Mouse (Mus musculus) ovary, postnatal 36 days (tissue): ENCODE measurements around the gene Ccn2.

Experiments
- DNase-seq: peaks from one replicate; pipeline ENCODE4 v3.0.0; 2022; ENCODE audit warnings: low spot score, mixed read lengths

The Ccn2 gene

DNA sequence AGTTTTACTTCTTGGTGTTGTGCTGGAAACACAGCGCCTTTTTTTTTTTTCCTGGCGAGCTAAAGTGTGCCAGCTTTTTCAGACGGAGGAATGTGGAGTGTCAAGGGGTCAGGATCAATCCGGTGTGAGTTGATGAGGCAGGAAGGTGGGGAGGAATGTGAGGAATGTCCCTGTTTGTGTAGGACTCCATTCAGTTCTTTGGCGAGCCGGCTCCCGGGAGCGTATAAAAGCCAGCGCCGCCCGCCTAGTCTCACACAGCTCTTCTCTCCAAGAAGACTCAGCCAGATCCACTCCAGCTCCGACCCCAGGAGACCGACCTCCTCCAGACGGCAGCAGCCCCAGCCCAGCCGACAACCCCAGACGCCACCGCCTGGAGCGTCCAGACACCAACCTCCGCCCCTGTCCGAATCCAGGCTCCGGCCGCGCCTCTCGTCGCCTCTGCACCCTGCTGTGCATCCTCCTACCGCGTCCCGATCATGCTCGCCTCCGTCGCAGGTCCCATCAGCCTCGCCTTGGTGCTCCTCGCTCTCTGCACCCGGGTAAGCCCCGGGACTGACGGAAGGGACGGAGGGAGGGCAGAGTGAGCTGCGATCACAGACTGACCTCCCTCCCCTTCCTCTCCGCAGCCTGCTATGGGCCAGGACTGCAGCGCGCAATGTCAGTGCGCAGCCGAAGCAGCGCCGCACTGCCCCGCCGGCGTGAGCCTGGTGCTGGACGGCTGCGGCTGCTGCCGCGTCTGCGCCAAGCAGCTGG is at the start of gene Ccn2:
Ccn2 (plus strand) TSS at position 193 of the 753 bp plus-strand sequence.
- DNase-seq: peak; percentile 79

DNA sequence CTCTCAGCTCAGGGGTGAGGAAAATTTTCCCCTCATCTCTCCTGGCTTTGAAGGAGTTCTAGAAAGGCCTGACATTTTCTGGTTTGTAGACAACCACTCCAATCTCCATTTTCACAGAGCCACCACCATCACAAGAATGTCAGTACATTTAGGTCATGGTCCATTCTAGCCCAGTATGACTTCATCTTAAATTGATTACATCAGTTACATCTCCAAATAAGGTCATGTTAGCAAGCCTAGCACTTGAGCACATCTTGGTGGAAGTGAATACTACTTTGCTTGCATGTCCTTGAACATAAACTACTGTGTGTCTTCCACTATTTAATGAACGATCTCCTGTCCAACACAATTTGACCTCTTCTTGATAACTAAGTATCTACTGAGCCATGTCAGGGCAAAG is 42.4 kb upstream of the Ccn2 start:
- no peak for DNase-seq

DNA sequence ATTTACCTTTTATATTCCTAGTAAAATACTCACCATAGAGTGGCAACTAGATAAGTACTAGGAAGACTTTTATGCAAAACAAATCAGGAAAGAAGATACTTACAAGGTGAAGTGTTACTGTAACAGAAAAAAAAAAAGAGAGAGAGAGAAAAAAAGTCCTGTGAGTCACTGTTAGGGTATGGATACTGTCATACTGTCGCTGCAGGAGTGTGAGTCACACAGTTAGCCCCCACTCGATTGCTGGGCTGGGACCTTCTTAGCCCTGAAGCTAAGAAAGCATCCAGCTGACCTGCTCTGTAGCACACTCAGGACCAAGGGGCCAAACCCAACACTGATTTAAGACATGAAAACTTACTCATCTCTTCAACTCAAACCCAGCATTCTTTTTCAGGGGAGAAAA is 41.2 kb upstream of the Ccn2 start:
- no peak for DNase-seq

DNA sequence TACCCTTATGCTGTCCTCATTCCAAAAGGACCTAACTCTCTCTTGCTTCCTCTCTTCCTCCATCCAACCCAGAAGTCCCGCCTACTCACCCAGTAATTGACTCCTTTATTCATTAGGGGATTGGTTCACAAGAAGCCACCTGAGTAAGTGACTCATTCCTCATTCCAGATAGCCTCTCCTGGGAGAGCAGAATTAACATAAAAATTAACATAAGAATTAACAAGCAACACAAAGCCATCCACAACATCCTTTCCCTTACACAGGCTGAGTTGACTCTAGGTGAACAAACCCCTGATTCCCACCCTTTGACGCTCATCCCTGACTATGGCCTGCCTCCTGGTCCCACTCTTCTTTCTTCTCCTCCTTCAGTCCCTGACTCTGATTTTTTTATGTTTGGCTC is 36.9 kb upstream of the Ccn2 start:
- no peak for DNase-seq

DNA sequence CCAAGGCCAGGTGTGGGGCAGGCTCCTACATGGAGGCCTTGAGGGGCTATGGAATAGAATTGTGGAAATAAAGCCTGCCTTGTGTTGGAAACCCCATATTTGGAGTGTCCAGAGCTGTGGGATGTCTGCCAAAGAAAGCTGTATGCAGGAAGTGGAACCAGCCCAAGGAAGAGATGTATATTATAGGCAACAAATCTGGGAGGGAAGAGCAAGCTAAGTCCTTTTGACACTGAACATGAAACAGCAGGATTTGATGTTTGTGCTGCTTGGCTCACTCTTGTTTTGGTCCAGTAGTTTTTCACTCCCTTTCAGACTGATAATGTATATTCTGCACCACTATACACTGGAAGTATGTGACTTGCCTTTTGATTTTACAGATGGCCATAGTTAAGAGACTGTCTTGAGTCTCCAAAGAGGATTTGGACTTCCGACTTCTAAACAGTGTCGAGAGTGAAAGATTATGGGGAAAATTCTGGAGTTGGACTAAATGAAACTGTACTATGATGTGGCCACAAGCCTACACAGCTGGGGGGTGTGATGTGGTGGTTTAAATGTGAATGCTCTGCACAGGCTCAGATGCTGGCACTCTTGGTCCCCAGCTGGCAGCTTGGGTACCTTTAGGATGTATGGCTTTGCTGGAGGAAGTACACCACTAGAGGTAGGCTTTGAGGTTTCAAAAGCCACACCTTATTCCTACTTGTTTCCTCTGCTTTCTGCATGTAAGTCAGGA is 25.4 kb upstream of the Ccn2 start:
- DNase-seq: no peak

DNA sequence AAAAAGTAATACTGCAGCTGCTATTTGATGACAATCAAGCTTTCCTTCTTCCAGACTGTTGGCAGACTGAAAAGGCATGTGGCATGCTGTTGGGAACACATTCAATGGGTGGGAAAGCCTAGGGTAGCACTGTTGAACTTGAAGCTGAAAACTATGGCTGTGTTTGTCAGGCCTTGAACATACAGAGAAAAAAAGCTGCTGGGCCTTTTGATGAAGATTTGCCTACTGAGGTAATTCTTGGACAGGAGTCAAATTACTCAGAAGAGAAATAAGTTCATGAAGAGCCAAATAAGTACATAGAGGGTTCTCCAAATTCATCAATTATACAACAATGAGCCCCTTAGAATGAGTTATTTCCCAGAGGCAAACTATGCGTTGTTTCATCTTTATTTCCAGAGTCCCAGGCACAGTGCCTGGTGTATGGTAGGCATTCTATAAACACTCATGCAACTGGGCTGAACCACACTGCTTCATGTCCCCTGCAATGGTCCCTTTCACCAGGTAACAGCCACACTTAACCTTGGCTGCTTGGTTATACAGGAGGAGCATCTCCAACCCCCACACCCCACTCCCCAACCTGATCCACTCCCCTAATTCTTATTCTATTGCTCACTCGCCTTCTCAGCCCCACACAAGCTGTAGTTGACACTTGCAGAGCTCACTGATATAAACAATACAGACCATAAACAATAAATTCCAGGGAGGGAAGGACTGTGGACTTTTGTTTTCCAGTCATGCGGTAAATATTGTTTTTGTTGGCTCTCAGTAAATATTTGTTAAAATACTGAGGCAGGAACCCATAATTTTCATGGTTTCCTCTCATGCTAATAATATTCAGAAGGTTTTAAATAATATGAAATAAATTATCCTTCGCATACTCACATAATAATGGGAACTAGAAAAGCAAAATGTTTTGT is 22.9 kb upstream of the Ccn2 start:
- DNase-seq: no peak

DNA sequence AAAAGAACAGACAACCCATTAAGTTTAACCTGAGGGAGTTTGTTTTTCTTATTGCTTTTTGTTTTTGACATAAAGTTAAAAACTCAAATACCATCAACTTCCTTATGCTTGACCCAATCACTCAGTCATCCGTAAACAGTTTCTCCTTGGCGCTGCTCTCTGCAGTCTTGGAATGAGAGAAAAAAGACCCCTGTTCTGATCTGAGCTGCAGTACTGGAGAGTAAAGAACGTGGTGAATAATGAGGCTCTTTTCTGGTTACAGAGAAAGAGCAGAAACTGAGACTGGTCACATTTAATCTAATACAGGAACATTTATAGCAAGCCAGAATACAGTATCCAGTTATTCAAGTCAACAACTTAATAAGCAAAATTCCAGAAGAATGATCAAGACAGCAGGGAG is 21.8 kb upstream of the Ccn2 start:
- no peak for DNase-seq

DNA sequence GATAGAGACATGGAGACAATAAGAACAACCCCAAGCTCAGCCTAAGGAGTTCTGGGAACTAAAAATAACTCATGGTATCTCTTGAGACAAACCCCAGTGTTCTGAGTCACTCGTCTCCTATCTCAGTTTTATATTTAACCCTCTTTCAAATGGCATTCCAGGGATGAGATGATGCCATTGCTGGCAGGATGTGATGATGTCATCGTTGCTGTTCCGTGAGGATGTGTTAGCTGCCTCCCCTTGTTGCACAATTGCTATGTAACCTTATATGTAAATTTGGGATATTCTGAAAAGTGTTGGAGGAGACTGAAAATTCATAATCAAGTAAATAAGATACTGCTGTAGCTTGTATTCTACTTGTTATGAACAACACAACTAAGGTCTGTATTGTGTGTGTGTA is 14.2 kb upstream of the Ccn2 start:
- no peak for DNase-seq

DNA sequence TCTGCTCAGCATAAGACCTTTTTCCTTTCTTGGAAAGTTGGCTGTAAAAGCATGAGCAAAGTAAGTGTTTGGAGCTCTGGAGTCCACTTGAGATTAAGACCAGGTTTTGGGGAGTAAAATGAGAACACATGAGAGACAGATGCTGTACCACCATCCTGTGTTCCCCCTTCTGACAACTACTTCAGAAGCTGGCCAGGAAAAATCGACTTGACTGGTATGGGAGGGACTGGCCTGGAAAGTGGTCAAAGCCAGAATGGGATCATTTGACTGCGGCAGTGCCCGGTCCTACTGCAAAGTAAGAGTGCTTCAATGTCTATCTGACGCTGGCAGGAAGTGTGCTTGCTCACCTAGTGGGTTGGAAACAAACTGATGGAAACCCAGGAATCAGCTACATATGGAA is 6.4 kb upstream of the Ccn2 start:
- no peak for DNase-seq

DNA sequence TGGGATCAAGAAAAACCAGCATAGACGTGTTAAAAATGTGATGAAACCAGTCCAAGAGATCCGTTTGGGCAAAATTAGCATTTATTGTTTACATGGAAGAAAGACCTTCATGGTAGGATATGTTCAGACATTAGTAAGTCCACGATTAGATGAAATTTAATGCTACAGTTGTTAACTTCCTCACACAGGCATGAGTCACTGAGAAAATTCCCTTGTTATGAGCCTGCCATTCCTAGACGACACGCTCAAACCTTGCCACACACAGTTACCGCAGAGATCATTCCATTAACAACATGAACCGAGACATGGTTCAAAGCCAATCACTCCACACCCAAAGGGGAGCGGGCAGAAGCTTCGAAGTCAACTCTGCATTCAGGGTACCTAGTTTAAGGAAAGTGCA is 6.0 kb upstream of the Ccn2 start:
- DNase-seq: no peak

DNA sequence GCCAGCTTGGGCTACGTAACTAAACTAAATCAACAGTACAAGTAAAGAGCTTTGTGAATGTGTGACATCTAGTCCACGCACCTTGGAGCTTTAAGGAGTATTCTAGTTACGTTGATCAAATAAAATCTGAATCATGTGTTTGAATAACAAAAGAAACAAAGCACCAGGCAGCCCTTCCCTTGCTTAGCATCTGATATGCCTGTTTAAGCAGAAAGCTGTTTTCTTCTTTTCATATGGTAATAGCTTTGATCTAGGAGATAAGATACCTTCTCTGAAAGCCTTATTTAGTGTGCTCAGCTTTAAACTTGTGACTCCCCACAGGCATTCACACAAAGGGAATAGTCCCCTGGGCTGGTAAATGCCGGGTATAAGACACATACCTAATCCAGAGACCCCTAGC is 4.7 kb upstream of the Ccn2 start:
- DNase-seq: no peak

DNA sequence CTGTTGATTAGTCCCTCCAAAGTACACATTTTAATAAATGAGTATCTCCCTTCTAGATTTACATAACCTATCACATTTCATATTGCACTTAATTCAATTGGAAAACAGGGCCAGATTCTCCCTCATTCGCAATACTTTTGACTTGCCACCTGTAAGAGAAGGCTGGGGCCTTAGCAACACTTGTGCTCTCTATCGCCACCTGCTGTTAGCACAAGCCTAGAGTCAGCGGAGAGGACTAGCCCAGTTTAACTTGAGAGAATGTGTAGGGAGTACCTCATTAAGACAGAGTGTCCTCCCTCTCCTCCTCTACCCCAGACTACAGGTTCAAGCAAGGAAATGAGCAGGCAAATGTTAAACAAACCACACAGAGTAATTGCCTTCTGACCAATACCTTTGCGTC is 4.1 kb upstream of the Ccn2 start:
- peak; percentile 77 for DNase-seq

DNA sequence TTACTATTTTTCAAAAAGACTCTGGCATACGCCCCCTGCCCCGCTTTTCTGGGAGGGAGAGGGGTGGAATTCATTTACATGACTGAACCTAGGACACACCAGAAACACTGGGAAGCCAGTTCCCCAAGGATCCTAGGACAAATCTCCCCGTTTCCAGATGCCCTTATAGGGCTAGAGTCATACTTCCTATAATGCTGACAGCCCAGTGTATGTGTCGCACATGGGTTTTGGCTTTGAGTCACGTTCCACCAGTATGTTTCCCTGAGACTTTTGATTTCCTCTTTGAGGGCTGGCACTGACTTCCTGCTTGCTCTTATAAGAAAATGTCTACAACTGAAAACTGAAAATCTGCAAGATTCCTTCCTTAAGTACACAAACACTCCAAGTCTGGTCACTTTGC is 3.5 kb upstream of the Ccn2 start:
- no peak for DNase-seq

DNA sequence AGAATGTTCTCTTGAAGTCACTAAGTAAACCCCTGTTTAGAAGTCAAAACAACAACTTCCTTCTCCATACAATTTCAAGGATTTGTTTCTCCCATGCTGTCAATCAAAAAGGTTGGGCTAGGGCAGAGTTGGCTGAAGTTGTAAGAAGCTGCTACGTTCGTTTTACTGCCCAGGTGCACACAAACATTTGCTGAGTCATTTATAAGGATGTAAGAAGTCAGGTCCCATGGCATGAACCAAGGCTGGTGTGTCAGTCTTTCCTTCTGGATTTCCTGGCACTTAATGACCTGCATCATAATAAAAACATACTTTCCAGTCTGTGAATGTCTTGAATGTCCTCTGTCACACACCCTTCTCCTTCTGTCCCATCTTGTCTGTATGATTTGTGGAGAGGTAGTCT is 2.9 kb upstream of the Ccn2 start:
- DNase-seq: no peak

DNA sequence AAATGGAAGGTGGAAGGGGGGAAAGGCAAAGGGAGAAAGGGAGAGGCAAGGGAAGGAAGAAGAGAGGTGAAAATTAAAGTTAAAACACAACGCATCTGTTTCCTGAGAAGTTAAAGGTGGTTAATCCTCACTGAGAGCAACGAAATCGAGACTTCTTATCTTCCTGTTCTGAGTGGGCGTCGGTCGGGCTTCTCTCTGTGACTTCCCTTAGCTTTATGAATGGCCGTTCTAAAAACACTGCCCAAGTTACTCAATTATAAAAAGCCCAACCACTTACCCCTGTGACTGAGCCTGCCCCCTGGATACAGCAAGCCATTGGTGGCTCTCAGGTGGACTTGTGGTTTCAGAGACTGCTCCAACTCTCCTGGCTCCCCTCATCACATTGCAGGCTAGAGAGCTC is 2.3 kb upstream of the Ccn2 start:
- DNase-seq: no peak

DNA sequence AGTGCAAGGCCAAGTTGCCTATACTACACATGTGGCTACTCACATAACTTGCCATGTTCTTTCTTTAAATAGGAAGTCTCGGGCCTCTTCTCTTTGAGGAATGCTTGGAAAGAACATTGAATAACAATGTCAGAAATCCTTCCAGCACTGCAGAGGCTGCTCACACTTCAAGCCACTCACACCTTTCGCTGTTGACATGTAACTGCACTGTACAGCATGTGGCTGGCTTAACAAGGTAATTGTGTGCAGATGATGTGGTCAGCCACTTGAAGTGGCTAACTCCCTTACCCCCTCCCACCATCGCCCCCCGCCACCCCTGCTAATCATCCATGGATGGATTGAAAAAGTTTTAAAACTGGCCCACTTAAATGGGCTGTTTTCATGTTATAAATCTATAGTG is 1.7 kb upstream of the Ccn2 start:
- DNase-seq: no peak

DNA sequence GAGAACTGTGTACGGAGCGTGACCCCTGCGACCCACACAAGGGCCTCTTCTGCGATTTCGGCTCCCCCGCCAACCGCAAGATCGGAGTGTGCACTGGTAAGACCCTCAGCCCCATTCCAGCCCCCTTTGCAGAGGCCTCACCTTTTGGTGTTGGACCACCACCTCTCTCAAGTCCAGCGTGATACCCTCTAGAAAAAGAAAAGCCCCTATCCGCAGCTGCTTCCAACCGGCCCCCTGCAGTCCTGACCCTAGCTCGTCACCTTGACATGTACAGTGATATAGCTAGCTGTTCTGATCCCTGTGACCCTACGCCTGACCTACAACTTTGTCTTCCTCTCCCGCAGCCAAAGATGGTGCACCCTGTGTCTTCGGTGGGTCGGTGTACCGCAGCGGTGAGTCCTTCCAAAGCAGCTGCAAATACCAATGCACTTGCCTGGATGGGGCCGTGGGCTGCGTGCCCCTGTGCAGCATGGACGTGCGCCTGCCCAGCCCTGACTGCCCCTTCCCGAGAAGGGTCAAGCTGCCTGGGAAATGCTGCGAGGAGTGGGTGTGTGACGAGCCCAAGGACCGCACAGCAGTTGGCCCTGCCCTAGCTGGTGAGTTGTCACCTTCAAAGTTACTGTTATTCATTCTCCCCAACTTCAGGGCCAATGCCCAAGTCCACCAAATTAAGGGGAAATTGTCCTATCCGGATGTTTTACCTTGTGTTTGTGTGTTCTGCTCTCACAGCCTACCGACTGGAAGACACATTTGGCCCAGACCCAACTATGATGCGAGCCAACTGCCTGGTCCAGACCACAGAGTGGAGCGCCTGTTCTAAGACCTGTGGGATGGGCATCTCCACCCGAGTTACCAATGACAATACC is 994 bp downstream of the Ccn2 start:
- DNase-seq: peak; percentile 35

DNA sequence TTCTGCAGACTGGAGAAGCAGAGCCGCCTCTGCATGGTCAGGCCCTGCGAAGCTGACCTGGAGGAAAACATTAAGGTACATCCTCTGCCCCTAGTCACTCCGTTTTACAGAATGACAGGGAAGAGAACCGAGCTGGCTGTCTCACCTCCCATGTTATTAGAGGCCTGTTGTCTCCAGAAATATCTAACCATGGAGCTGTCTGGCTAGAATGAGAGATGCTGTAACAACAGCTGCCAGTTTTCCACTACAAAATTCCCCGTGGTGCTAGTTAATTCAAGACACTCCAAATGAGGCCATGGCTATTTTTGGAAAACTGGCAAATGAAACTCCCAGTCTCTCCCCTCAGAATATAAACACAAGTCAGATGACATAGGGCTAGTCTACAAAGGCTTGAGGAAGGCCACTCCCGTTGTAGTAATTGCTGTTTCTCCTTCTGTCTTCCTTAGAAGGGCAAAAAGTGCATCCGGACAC is 1.7 kb downstream of the Ccn2 start:
- DNase-seq: no peak

DNA sequence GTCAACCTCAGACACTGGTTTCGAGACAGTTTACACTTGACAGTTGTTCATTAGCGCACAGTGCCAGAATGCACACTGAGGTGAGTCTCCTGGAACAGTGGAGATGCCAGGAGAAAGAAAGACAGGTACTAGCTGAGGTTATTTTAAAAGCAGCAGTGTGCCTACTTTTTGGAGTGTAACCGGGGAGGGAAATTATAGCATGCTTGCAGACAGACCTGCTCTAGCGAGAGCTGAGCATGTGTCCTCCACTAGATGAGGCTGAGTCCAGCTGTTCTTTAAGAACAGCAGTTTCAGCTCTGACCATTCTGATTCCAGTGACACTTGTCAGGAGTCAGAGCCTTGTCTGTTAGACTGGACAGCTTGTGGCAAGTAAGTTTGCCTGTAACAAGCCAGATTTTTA is 2.5 kb downstream of the Ccn2 start:
- DNase-seq: no peak

DNA sequence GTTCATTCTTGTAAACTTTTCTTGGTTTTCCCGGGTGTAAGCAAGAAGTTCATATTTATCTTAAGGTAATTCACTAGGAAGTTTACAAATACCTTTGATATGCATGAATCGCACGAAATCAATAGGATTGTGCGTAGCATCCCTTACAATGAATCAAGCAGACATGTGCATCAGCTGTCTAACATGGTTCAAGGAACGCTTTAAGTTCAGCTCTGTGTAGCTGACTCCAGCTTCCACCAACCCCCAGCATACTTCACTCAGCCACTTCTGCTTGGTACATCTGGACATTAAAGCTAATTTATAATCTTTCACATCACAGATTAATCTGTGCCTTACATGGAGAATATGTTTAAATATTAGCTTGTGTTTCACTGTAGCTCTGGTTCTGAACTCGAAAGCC is 3.5 kb downstream of the Ccn2 start:
- DNase-seq: no peak

DNA sequence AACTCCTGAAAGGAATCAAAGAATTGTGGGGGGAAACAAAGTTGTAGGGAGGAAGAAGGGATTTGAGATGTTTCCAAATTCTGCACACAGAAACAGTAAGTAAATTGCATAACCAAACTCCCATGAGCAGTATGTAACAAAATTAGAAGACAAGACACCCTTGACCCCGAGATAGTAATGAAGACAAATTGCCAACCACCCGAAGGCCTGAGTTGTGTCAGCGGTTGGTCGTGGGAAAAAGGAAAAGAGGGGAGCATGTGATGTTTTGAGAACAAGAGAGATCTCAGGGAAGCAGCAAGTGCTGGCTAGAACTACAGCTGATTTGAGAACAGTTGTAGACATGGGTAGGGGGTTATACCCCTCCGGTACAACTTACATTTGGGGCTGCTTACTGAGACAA is 4.6 kb downstream of the Ccn2 start:
- DNase-seq: no peak

DNA sequence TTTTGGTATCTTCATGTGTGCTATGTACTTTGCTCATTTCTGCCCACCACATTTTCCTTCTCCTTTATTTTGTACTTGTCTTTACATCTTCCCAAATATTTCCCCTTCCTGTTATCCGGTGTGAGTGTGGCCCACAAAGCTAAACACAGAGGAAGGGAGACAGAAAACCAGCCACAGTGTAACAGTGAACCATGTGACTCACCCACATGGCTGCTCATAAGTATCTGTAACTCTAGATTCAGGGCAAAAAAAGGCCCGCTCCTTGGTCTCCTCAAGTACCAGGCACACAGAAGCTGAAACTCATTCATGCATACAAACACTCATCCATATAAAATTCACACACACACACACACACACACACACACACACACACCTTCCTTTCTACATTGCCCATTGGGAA is 7.8 kb downstream of the Ccn2 start:
- DNase-seq: no peak
